Mouse (Mus musculus) small intestine, adult 2 months (tissue): ENCODE results near the gene Adamtsl5.

Source experiments
- CTCF ChIP-seq: fragments of 200-500 bp; IDR thresholded peaks from 2 replicates; pipeline ENCODE4 v1.5.1; 2012; ENCODE audit warnings: low read depth, mild to moderate bottlenecking, control low read depth, inconsistent platforms, low read length, moderate library complexity, mixed read lengths; ENCODE audit not compliant: insufficient replicate concordance, insufficient read length; ENCODE audit errors: extremely low read depth
- POLR2A ChIP-seq: fragments of 200-500 bp; IDR thresholded peaks from 2 replicates; pipeline ENCODE4 v1.6.1; 2012; ENCODE audit warnings: low read depth, mild to moderate bottlenecking, control low read depth, inconsistent platforms, low read length, moderate library complexity

GRCm38 (mm10) chr10:80341491-80342304 is 6.5 kb downstream of the Adamtsl5 start:
- TF ChIP-seq POLR2A (no peak), CTCF (no peak)
